Comparison of ENCODE assay signal across 23 mouse cellular contexts in the genomic region with DNA sequence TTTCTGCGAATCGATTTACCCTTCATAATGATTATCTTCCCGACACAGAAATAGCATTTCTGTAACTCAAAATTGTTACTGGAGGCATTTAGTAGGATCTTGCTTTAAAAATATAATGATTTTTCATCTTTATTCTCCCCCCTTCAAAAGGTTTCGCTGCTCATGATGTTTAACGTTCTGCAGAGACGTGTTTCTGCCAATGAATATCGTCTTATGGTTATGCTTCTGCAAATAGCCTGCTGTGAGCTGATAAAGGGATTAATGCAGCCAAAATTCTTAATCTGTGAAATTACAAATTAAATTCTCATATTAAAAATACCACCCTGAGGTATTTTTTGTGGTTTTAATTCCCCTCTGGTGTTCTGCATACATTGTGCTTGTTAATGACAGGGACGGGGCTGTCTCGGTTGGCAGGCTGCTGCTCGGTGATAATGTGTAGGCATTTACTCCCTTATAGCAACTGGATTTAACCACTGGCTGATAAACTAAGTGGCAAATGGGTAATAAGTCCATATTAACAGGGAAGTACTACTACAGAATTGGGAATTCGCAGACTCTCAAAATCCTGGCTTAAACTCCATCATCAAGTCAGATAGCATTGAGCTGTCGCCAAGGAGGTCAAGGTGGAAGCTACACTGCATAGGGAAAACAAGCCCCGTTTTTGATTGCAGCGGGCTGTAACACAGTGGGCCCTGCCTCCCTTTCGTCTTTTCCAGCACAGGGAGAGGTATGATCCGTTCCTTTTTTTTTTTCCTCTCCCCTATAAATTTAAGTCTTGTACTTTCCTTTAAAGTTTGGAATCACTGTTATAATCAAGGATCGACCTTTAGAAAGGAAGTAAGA.
A peak's percentile ranks its signal among the peaks of the same experiment; 100 is the strongest.
DNase-seq lines count a peak whose midpoint lies in the region; ATAC-seq and TF ChIP-seq lines count a peak whose summit lies in the region.
"Had no signal": no experiment of that assay in that cellular context is flagged by ENCODE, and none has a peak within 500 bp of the region (broad histone marks: within the 10 kb centered on the region; RNA-seq: fewer than 3 reads in every experiment).

No protein-coding gene starts in this region.

- H3K27ac ChIP-seq in layer of hippocampus, adult 2 months, result peak overlapping the region; percentile 6; the same call in 1 of the 2 replicates
- H3K27ac ChIP-seq in midbrain, embryonic 13.5 days, result peak overlapping the region; percentile 80
- peak overlapping the region; percentile 51; the same call in 1 of the 2 replicates for H3K27ac ChIP-seq in neural tube, embryonic 15.5 days (replicated peaks)
- no peak overlapping the region for H3K27ac ChIP-seq in heart, embryonic 11.5 days (ENCODE audit: low read depth, low read length)
- no peak overlapping the region for H3K27ac ChIP-seq in forebrain, embryonic 11.5 days (ENCODE audit: low read depth, low read length)
- H3K27ac ChIP-seq: kidney, postnatal 0 days; limb, embryonic 15.5 days; liver, embryonic 15.5 days had no signal

- H3K36me3 ChIP-seq in midbrain, embryonic 13.5 days, result no peaks in the 10 kb centered on the region
- H3K36me3 ChIP-seq in neural tube, embryonic 15.5 days, result no peaks in the 10 kb centered on the region
- H3K36me3 ChIP-seq in heart, embryonic 11.5 days (ENCODE audit: control insufficient read depth, insufficient read depth, low read length), result no peaks in the 10 kb centered on the region; the same call in 1 of the 2 replicates
- H3K36me3 ChIP-seq in forebrain, embryonic 11.5 days (ENCODE audit: control insufficient read depth, insufficient read depth, low read length), result no peaks in the 10 kb centered on the region
- H3K36me3 ChIP-seq: limb, embryonic 15.5 days; liver, embryonic 15.5 days; lung, embryonic 15.5 days had no signal

- no peak for TF ChIP-seq CTCF in layer of hippocampus, adult 2 months (conservative IDR thresholded peaks at IDR 0.05)

- H3K4me3 ChIP-seq in layer of hippocampus, adult 2 months, result no peak overlapping the region
- no peak overlapping the region for H3K4me3 ChIP-seq in midbrain, embryonic 13.5 days (replicated peaks)
- H3K4me3 ChIP-seq in neural tube, embryonic 15.5 days (replicated peaks), result no peak overlapping the region
- no peak overlapping the region for H3K4me3 ChIP-seq in heart, embryonic 11.5 days (ENCODE audit: low read depth, low read length)
- no peak overlapping the region for H3K4me3 ChIP-seq in forebrain, embryonic 11.5 days (ENCODE audit: low read depth, low read length)
- H3K4me3 ChIP-seq: heart, embryonic 12.5 days; limb, embryonic 15.5 days; liver, embryonic 15.5 days; lung, embryonic 15.5 days; megakaryocyte, embryonic 14.5 days had no signal

- WGBS in midbrain, embryonic 13.5 days, result 54% methylated on average over 17 of the region's 17 CpGs
- WGBS in neural tube, embryonic 15.5 days, result 37% methylated on average over 17 of the region's 17 CpGs
- WGBS in heart, embryonic 11.5 days (ENCODE audit: insufficient replicate concordance), result 81% methylated on average over 17 of the region's 17 CpGs
- 72% methylated on average over 17 of the region's 17 CpGs for whole genome bisulfite sequencing in forebrain, embryonic 11.5 days

- no peaks in the 10 kb centered on the region for H3K9me3 ChIP-seq in midbrain, embryonic 13.5 days
- H3K9me3 ChIP-seq in neural tube, embryonic 15.5 days (replicated peaks), result no peaks in the 10 kb centered on the region
- H3K9me3 ChIP-seq in heart, embryonic 11.5 days (replicated peaks; ENCODE audit: control insufficient read depth, low read length), result no peaks in the 10 kb centered on the region
- no peaks in the 10 kb centered on the region for H3K9me3 ChIP-seq in forebrain, embryonic 11.5 days (ENCODE audit: control insufficient read depth, low read length)
- H3K9me3 ChIP-seq: heart, embryonic 12.5 days; limb, embryonic 15.5 days; liver, embryonic 15.5 days; lung, embryonic 15.5 days; megakaryocyte, embryonic 14.5 days had no signal

- H3K27me3 ChIP-seq in midbrain, embryonic 13.5 days, result no peaks in the 10 kb centered on the region
- no peaks in the 10 kb centered on the region for H3K27me3 ChIP-seq in neural tube, embryonic 15.5 days (replicated peaks)
- H3K27me3 ChIP-seq in heart, embryonic 11.5 days (ENCODE audit: control insufficient read depth, insufficient read depth, low read length), result no peaks in the 10 kb centered on the region
- H3K27me3 ChIP-seq in forebrain, embryonic 11.5 days (ENCODE audit: control insufficient read depth, insufficient read depth, low read length), result no peaks in the 10 kb centered on the region
- H3K27me3 ChIP-seq: heart, embryonic 12.5 days; limb, embryonic 15.5 days; liver, embryonic 15.5 days; lung, embryonic 15.5 days; megakaryocyte, embryonic 14.5 days had no signal

- H3K4me1 ChIP-seq in midbrain, embryonic 13.5 days (replicated peaks), result peaks cover 38% of the 10 kb centered on the region
- H3K4me1 ChIP-seq in neural tube, embryonic 15.5 days, result peaks cover 20% of the 10 kb centered on the region
- H3K4me1 ChIP-seq in heart, embryonic 11.5 days (ENCODE audit: control insufficient read depth, insufficient read depth, low read length), result no peaks in the 10 kb centered on the region
- H3K4me1 ChIP-seq in forebrain, embryonic 11.5 days (replicated peaks; ENCODE audit: control insufficient read depth, insufficient read depth, low read length), result no peaks in the 10 kb centered on the region
- H3K4me1 ChIP-seq: heart, embryonic 12.5 days; liver, embryonic 15.5 days; megakaryocyte, embryonic 14.5 days had no signal

- ATAC-seq in midbrain, embryonic 13.5 days, result peak; percentile 80
- peak; percentile 67; the same call in 1 of the 2 replicates for ATAC-seq in neural tube, embryonic 15.5 days (ENCODE audit: low FRiP score)
- ATAC-seq in heart, embryonic 11.5 days (replicated peaks; ENCODE audit: insufficient number of reproducible peaks, low FRiP score, low TSS enrichment), result no peak
- ATAC-seq in forebrain, embryonic 11.5 days (replicated peaks; ENCODE audit: low FRiP score), result no peak
- ATAC-seq: forebrain, embryonic 16.5 days; intestine, postnatal 0 days had no signal

- no peak overlapping the region for H3K4me2 ChIP-seq in midbrain, embryonic 13.5 days (replicated peaks)
- peak overlapping the region; percentile 11; the same call in 1 of the 2 replicates for H3K4me2 ChIP-seq in neural tube, embryonic 15.5 days
- no peak overlapping the region for H3K4me2 ChIP-seq in heart, embryonic 11.5 days
- H3K4me2 ChIP-seq in forebrain, embryonic 11.5 days (ENCODE audit: low read depth, low read length, severe bottlenecking), result no peak overlapping the region
- H3K4me2 ChIP-seq: heart, embryonic 12.5 days; limb, embryonic 15.5 days; liver, embryonic 15.5 days; lung, embryonic 15.5 days had no signal

- DNase-seq in adrenal gland, adult 8-10 months, result peak; percentile 2
- no peak for DNase-seq in adrenal gland, postnatal 25 days
- no peak for DNase-seq in layer of hippocampus, adult 2 months (ENCODE audit: low spot score in 2 of 2)
- DNase-seq in layer of hippocampus, adult 9-10 months (ENCODE audit: low spot score), result no peak
- DNase-seq in forebrain, embryonic 11.5 days (ENCODE audit: low spot score), result no peak
- DNase-seq: cerebellum, adult 9-10 months; gastrocnemius, postnatal 14 days; heart, adult 11 months; heart, postnatal 10 days; left cerebral cortex, postnatal 4 days; lung, postnatal 36 days; thymus, adult 2 months had no signal

- H3K9ac ChIP-seq in midbrain, embryonic 13.5 days (replicated peaks), result no peak overlapping the region
- no peak overlapping the region; the same call in 1 of the 2 replicates for H3K9ac ChIP-seq in neural tube, embryonic 15.5 days (replicated peaks)
- H3K9ac ChIP-seq in heart, embryonic 11.5 days (ENCODE audit: low read depth, low read length), result no peak overlapping the region
- H3K9ac ChIP-seq in forebrain, embryonic 11.5 days (ENCODE audit: low read length), result no peak overlapping the region
- H3K9ac ChIP-seq: heart, embryonic 12.5 days; limb, embryonic 15.5 days; liver, embryonic 15.5 days; lung, embryonic 15.5 days had no signal

Comparison
In these comparisons a context has a peak if more than half of its experiments do, and no peak if none do; other contexts are left out.
1. H3K27ac ChIP-seq: peak in layer of hippocampus, adult 2 months (single experiment), midbrain, embryonic 13.5 days (single experiment) and neural tube, embryonic 15.5 days (single experiment); none in heart, embryonic 11.5 days (single experiment) and forebrain, embryonic 11.5 days (single experiment).
2. ATAC-seq: peak in midbrain, embryonic 13.5 days (single experiment) and neural tube, embryonic 15.5 days (single experiment); none in heart, embryonic 11.5 days (single experiment) and forebrain, embryonic 11.5 days (single experiment).